Mouse (Mus musculus): ENCODE measurements around the gene Map3k5. TPM values are rescaled to one million over a fixed set of nuclear protein-coding genes. Genes with fewer than 3 reads are reported as not detected.
A peak's percentile ranks its signal among the peaks of the same experiment; 100 is the strongest.
"Not testable (repeated sequence)": the region's sequence is repeated elsewhere in the genome, so short reads cannot be mapped to it uniquely, and the experiment has no call there.

The Map3k5 gene
- polyA plus RNA-seq, 1 experiment: 11.3 TPM

GRCm38 (mm10) chr10:19963206-19963605, 28.9 kb downstream of the Map3k5 start:
- Histone ChIP-seq H3K27ac (ENCODE audit: insufficient read depth, low read depth, low read length) (no peak overlapping the region), H3K27me3 (replicated peaks; ENCODE audit: control insufficient read depth, insufficient read depth, low read length) (no peaks in the 10 kb centered on the region), H3K36me3 (ENCODE audit: control insufficient read depth, insufficient read depth, low read length) (no peaks in the 10 kb centered on the region), H3K4me3 (ENCODE audit: insufficient read depth, low read depth, low read length) (no peak overlapping the region), H3K4me1 (ENCODE audit: control insufficient read depth, insufficient read depth, low read length) (peaks cover 30% of the 10 kb centered on the region)
- WGBS: 44% methylated on average over 1 of the region's 1 CpGs
- TF ChIP-seq POLR2A (IDR thresholded peaks at IDR 0.05; ENCODE audit: low read depth, low read length): no peak
- peak; percentile 69 for DNase-seq

DNA sequence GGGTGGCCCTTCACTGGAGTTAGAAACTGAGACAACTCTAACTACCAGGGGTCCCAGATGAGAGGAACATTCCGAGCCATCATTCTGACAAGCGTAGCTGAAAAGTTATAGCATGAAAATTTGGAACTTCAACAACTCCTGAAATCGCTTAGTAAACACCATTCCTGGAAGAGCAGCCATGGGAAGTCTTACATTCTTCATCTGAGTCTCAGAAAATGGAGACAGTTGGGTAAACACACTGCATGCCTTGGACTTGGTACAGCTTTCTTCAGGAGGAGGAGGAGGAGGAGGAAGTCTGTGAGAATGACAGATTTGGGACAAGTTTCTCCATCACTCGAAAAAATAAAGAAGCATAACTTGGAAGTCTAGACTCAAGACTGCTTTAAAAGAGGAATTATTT, 29.8 kb downstream of the Map3k5 start:
- 75% methylated on average over 4 of the region's 4 CpGs for WGBS
- TF ChIP-seq POLR2A (IDR thresholded peaks at IDR 0.05; ENCODE audit: low read depth, low read length) (no peak), CTCF (conservative IDR thresholded peaks at IDR 0.05; ENCODE audit: insufficient read depth, insufficient read length, low read depth, low read length) (no peak)
- peaks cover 32% of the 10 kb centered on the region for H3K4me1 ChIP-seq (ENCODE audit: control insufficient read depth, insufficient read depth, low read length)
- no peaks in the 10 kb centered on the region for H3K27me3 ChIP-seq (replicated peaks; ENCODE audit: control insufficient read depth, insufficient read depth, low read length)
- H3K27ac ChIP-seq (ENCODE audit: insufficient read depth, low read depth, low read length): no peak overlapping the region
- no peak for DNase-seq
- H3K36me3 ChIP-seq (ENCODE audit: control insufficient read depth, insufficient read depth, low read length): no peaks in the 10 kb centered on the region
- H3K4me3 ChIP-seq (ENCODE audit: insufficient read depth, low read depth, low read length): no peak overlapping the region

GRCm38 (mm10) chr10:19966597-19966996, 32.3 kb downstream of the Map3k5 start:
- Histone ChIP-seq H3K4me3 (ENCODE audit: insufficient read depth, low read depth, low read length) (no peak overlapping the region), H3K4me1 (ENCODE audit: control insufficient read depth, insufficient read depth, low read length) (peaks cover 32% of the 10 kb centered on the region), H3K27ac (ENCODE audit: insufficient read depth, low read depth, low read length) (no peak overlapping the region), H3K36me3 (ENCODE audit: control insufficient read depth, insufficient read depth, low read length) (no peaks in the 10 kb centered on the region), H3K27me3 (replicated peaks; ENCODE audit: control insufficient read depth, insufficient read depth, low read length) (no peaks in the 10 kb centered on the region)
- TF ChIP-seq CTCF (conservative IDR thresholded peaks at IDR 0.05; ENCODE audit: insufficient read depth, insufficient read length, low read depth, low read length) (no peak), POLR2A (IDR thresholded peaks at IDR 0.05; ENCODE audit: low read depth, low read length) (no peak)
- no peak for DNase-seq
- 47% methylated on average over 6 of the region's 6 CpGs for WGBS

DNA sequence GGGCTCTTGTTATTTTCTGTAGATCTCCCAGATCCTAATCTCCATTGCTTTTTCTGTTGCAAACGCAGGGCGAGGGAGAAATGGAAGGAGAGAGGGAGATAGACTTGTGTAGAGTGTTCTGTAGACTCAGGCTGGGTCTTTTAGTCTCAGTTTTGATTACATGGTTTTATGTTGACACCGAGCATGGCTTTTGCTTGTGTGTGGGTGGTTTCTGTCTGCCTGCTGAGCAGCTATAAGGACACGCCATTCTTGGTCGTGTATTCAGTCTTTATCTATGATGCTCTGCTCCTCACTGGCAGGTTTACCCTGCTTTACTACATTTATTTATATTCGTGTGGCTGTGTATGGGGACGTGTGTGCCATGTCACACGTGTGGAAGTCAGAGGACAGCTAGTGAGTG, 34.2 kb downstream of the Map3k5 start:
- Histone ChIP-seq H3K36me3 (ENCODE audit: control insufficient read depth, insufficient read depth, low read length) (no peaks in the 10 kb centered on the region), H3K4me1 (ENCODE audit: control insufficient read depth, insufficient read depth, low read length) (peaks cover 27% of the 10 kb centered on the region), H3K27ac (ENCODE audit: insufficient read depth, low read depth, low read length) (no peak overlapping the region), H3K27me3 (replicated peaks; ENCODE audit: control insufficient read depth, insufficient read depth, low read length) (no peaks in the 10 kb centered on the region), H3K4me3 (ENCODE audit: insufficient read depth, low read depth, low read length) (no peak overlapping the region)
- no peak for TF ChIP-seq CTCF (conservative IDR thresholded peaks at IDR 0.05; ENCODE audit: insufficient read depth, insufficient read length, low read depth, low read length)
- no peak for TF ChIP-seq POLR2A (IDR thresholded peaks at IDR 0.05; ENCODE audit: low read depth, low read length)
- WGBS: 86% methylated on average over 8 of the region's 8 CpGs
- no peak for DNase-seq

DNA sequence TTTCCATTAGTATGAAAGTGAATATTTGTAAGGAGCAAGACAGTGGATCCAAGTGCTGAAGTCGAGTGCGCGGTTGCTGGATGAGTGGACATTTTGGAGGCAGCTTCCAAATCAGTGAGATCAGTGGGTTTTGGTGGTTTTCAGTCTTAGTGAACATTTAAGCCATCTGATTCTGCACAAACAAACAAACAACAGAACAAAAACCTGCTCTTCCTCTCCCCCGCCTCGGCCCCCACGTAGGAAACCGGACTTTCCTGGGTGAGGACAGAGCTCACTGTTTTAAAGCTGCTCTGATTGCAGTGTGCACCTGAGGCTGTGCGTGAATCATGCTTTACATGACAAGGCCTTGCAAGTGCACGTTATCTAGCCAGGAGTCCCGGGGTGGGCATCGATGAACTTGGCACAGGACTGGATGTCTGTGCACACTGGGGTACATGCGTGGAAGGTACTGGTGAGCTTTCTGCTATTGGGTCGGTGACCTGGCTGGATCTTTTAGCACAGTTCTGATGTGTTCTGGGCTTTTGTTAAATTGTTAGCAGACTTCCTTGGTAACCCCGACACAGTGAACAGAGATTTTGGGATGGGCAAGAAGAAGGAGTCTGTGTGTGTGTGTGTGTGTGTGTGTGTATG, 35.7 kb downstream of the Map3k5 start:
- Histone ChIP-seq H3K27me3 (replicated peaks; ENCODE audit: control insufficient read depth, insufficient read depth, low read length) (no peaks in the 10 kb centered on the region), H3K4me3 (ENCODE audit: insufficient read depth, low read depth, low read length) (no peak overlapping the region), H3K4me1 (ENCODE audit: control insufficient read depth, insufficient read depth, low read length) (peaks cover 24% of the 10 kb centered on the region), H3K27ac (ENCODE audit: insufficient read depth, low read depth, low read length) (no peak overlapping the region), H3K36me3 (ENCODE audit: control insufficient read depth, insufficient read depth, low read length) (no peaks in the 10 kb centered on the region)
- TF ChIP-seq POLR2A (IDR thresholded peaks at IDR 0.05; ENCODE audit: low read depth, low read length): no peak
- no peak for DNase-seq
- 62% methylated on average over 14 of the region's 14 CpGs for WGBS

GRCm38 (mm10) chr10:19971491-19971890, 37.2 kb downstream of the Map3k5 start:
- DNase-seq; H3K27me3 ChIP-seq (replicated peaks; ENCODE audit: control insufficient read depth, insufficient read depth, low read length): not testable (repeated sequence)
- WGBS: 89% methylated on average over 6 of the region's 7 CpGs

DNA sequence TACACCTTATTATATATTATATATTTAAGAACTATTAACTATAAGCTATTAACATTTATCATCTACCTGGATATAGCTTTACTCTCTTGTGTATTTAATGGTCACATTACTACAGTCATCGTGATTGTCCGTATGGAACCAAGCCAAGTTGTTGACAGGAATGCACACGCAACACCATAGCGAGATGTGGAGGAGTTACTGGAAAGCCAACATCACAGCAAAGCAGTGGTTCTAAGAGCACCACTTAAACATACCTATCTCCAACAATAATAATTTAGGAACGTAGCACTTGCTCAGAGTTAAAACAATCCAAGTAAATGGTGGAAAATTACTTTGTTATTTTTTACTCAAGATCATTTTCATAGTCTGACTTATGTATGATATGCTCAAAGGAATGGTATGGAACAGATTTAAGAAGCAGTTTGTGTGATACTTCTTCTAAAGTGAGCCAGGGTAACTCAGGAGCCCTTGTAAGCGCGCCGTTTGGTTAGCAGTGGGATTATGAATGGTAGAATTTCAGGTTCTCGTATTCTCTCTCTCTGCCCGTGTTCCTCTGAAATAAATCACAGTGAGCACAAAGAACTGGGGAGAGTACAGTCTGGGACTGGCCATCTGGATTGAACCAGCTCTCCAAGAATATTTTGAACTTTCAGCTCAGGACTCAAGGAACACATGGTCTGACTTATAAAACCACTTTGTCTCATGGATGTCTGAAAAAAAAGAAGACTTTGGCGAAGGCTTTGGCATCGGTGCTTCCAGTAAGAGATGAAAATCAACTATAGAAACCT, 39.2 kb downstream of the Map3k5 start:
- H3K4me1 ChIP-seq (ENCODE audit: control insufficient read depth, insufficient read depth, low read length): peaks cover 19% of the 10 kb centered on the region
- H3K27ac ChIP-seq (ENCODE audit: insufficient read depth, low read depth, low read length): no peak overlapping the region
- TF ChIP-seq CTCF (conservative IDR thresholded peaks at IDR 0.05; ENCODE audit: insufficient read depth, insufficient read length, low read depth, low read length) (no peak), POLR2A (IDR thresholded peaks at IDR 0.05; ENCODE audit: low read depth, low read length) (no peak)
- H3K4me3 ChIP-seq (ENCODE audit: insufficient read depth, low read depth, low read length): no peak overlapping the region
- no peak for DNase-seq
- H3K27me3 ChIP-seq (replicated peaks; ENCODE audit: control insufficient read depth, insufficient read depth, low read length): no peaks in the 10 kb centered on the region
- no peaks in the 10 kb centered on the region for H3K36me3 ChIP-seq (ENCODE audit: control insufficient read depth, insufficient read depth, low read length)
- 69% methylated on average over 12 of the region's 12 CpGs for WGBS

More at GRCm38 (mm10) chr10:19971491-19971890, 37.2 kb downstream of the Map3k5 start:
- not testable (repeated sequence) for H3K36me3 ChIP-seq (ENCODE audit: control insufficient read depth, insufficient read depth, low read length); H3K27ac ChIP-seq (ENCODE audit: insufficient read depth, low read depth, low read length); H3K4me3 ChIP-seq (ENCODE audit: insufficient read depth, low read depth, low read length)
- H3K4me1 ChIP-seq (ENCODE audit: control insufficient read depth, insufficient read depth, low read length): peaks cover 27% of the 10 kb centered on the region
